1 mouse cellular context compared by ENCODE assay signal in the genomic region with DNA sequence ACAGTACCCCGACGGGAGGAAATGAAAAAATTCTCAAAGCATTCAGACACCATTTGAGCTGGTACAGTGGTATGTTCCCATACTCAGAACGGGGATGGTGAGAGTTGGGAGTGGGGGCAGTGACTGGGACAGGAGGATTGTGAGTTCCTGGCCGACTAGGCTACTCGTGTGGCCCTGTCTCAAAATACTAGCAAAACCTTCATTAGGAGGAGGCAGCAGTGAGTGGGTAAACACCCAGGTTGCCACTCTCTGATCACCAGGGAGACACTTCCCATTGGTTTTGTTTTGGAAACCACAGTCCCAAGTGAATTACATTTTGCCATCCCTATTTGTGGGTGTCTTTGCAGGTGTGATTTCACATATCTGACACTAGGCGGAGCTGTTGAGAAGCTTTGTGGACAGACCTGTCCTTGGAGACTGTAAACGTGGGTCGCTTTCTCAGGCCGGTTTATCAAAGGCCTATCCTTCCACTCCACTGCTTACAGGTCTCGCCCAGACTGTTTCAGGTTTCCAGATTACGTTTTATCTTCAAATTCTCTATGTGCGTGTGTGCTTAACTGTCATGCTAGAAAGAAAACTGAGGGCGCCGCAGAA.
A peak's percentile ranks its signal among the peaks of the same experiment; 100 is the strongest.
TF ChIP-seq lines count a peak whose summit lies in the region.

No protein-coding gene starts in this region.

TF ChIP-seq in CH12.LX, 34 proteins besides CTCF, POLR2A, EP300 and RAD21 (continued from another document):
- TF ChIP-seq MAZ (IDR thresholded peaks at IDR 0.05; ENCODE audit: low read depth, low read length) (no peak), RCOR1 (conservative IDR thresholded peaks at IDR 0.05; ENCODE audit: low read depth, low read length) (no peak), CHD1 (IDR thresholded peaks at IDR 0.05; ENCODE audit: low read depth, low read length) (no peak), TCF12 (IDR thresholded peaks at IDR 0.05; ENCODE audit: low read depth, low read length) (no peak), NELFE (IDR thresholded peaks at IDR 0.05; ENCODE audit: low read depth, low read length) (peak; percentile 37; the same call in 1 of the 2 replicates), BHLHE40 (IDR thresholded peaks at IDR 0.05; ENCODE audit: low read depth, low read length) (peak; percentile 50)
